Mouse (Mus musculus): ENCODE results near the gene Gm17555. TPM values are rescaled to one million over a fixed set of nuclear protein-coding genes. Genes with fewer than 3 reads are reported as not detected.

Gm17555 gene
- total and polyA plus RNA-seq, 3 experiments, result not detected

DNA sequence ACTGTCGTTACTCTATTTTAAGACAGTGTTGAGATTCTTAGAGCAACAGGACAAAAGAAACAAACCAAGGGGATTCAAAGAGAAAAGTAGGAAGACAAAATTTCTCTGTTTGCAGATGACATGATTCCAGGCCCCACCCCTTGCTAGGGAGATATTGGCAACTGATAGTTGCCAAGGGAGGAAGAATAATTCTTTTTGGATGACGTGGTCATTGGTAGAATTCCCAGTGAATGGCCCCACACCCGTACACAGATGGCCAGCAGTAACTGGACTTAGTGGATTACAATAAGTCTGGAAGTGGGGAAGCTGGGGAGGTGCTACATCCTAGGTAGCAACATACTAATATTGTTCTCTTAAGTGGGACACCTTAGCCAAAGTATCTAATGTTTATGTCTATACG is 22.0 kb downstream of the Gm17555 start:
- Histone ChIP-seq H3K9ac (ENCODE audit: control insufficient read depth, low read depth, low read length, poor library complexity, severe bottlenecking) (no peak overlapping the region), H3K27me3 (ENCODE audit: control insufficient read depth in 1 of 2, insufficient read depth in 2 of 2, low read length in 2 of 2) (no peaks in the 10 kb centered on the region), H3K9me3 (replicated peaks; ENCODE audit: insufficient read depth, low read length) (no peaks in the 10 kb centered on the region), H3K36me3 (ENCODE audit: control insufficient read depth in 1 of 2, insufficient read depth in 2 of 2, low read length in 2 of 2) (no peaks in the 10 kb centered on the region), H3K27ac (ENCODE audit: control insufficient read depth, low read depth, low read length) (no peak overlapping the region), H3K4me3 (ENCODE audit: control insufficient read depth in 1 of 2, insufficient read depth in 1 of 2, low read depth in 2 of 2, low read length in 2 of 2) (no peak overlapping the region), H3K4me1 (ENCODE audit: control insufficient read depth in 1 of 2, insufficient read depth in 2 of 2, low read length in 2 of 2) (no peaks in the 10 kb centered on the region), H3K79me2 (ENCODE audit: control insufficient read depth, insufficient read depth, low read length, poor library complexity) (no peaks in the 10 kb centered on the region)
- DNase-seq (ENCODE audit: low read depth, low spot score), result no peak
- TF ChIP-seq MYC (IDR thresholded peaks at IDR 0.05; ENCODE audit: low read depth, low read length), result no peak
- no peak for TF ChIP-seq ELF1 (IDR thresholded peaks at IDR 0.05; ENCODE audit: low read depth, low read length)
- no peak for TF ChIP-seq CHD1 (IDR thresholded peaks at IDR 0.05; ENCODE audit: low read depth, low read length)
- TF ChIP-seq TAL1 (IDR thresholded peaks at IDR 0.05; ENCODE audit: low read length), result no peak
- no peak for TF ChIP-seq MEF2A (IDR thresholded peaks at IDR 0.05; ENCODE audit: extremely low read depth, insufficient replicate concordance, low read depth, low read length, poor library complexity, severe bottlenecking)
- TF ChIP-seq POLR2AphosphoS2 (IDR thresholded peaks at IDR 0.05; ENCODE audit: low read length), result no peak
- no peak for TF ChIP-seq JUND (IDR thresholded peaks at IDR 0.05; ENCODE audit: low read depth, low read length)
- no peak for TF ChIP-seq NELFE (IDR thresholded peaks at IDR 0.05; ENCODE audit: low read depth, low read length)
- no peak for TF ChIP-seq GABPA (IDR thresholded peaks at IDR 0.05; ENCODE audit: low read depth, low read length)
- no peak for TF ChIP-seq POLR2AphosphoS5 (IDR thresholded peaks at IDR 0.05; ENCODE audit: borderline replicate concordance, low read depth, low read length)
- TF ChIP-seq BHLHE40 (IDR thresholded peaks at IDR 0.05; ENCODE audit: borderline replicate concordance, low read depth, low read length), result no peak
- TF ChIP-seq TCF12 (IDR thresholded peaks at IDR 0.05; ENCODE audit: low read depth, low read length), result no peak
- TF ChIP-seq GATA1 (IDR thresholded peaks at IDR 0.05; ENCODE audit: low read depth, low read length), result no peak

DNA sequence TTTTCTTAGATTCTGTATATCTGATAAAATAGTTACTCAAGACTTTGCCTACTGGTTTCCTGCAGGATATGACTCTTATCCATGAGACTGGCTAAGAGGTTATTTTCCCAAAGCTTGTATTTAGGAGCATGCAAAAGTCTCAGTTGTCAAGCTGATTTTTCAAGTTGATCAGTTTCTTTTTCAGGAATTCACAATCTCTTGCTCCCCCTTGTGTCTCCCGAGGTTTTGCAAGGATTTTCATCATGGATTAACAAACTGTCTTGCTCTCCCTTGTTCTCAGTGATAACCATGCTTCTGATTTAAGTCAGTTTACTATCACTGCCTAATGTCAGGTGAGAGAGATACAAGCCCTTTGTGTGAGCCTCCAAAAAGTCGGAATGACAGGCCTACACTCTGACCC is 30.5 kb downstream of the Gm17555 start:
- no peak overlapping the region for H3K9ac ChIP-seq (ENCODE audit: control insufficient read depth, low read depth, low read length, poor library complexity, severe bottlenecking)
- no peaks in the 10 kb centered on the region for H3K36me3 ChIP-seq (ENCODE audit: control insufficient read depth in 1 of 2, insufficient read depth in 2 of 2, low read length in 2 of 2)
- H3K27ac ChIP-seq (ENCODE audit: control insufficient read depth, low read depth, low read length), result no peak overlapping the region
- no peaks in the 10 kb centered on the region for H3K4me1 ChIP-seq (ENCODE audit: control insufficient read depth in 1 of 2, insufficient read depth in 2 of 2, low read length in 2 of 2)
- DNase-seq (ENCODE audit: low read depth, low spot score), result peak; percentile 3
- no peaks in the 10 kb centered on the region for H3K79me2 ChIP-seq (ENCODE audit: control insufficient read depth, insufficient read depth, low read length, poor library complexity)
- no peaks in the 10 kb centered on the region for H3K27me3 ChIP-seq (ENCODE audit: control insufficient read depth in 1 of 2, insufficient read depth in 2 of 2, low read length in 2 of 2)
- H3K9me3 ChIP-seq (replicated peaks; ENCODE audit: insufficient read depth, low read length), result no peaks in the 10 kb centered on the region
- no peak overlapping the region for H3K4me3 ChIP-seq (ENCODE audit: control insufficient read depth in 1 of 2, insufficient read depth in 1 of 2, low read depth in 2 of 2, low read length in 2 of 2)
- no peak for TF ChIP-seq HCFC1 (IDR thresholded peaks at IDR 0.05; ENCODE audit: low read depth, low read length)
- no peak for TF ChIP-seq MYC (IDR thresholded peaks at IDR 0.05; ENCODE audit: low read depth, low read length)
- TF ChIP-seq E2F4 (IDR thresholded peaks at IDR 0.05; ENCODE audit: borderline replicate concordance, low read depth, low read length), result no peak
- no peak for TF ChIP-seq NRF1 (IDR thresholded peaks at IDR 0.05; ENCODE audit: insufficient read depth, low read depth, low read length, poor library complexity, severe bottlenecking)
- no peak for TF ChIP-seq USF2 (IDR thresholded peaks at IDR 0.05; ENCODE audit: borderline replicate concordance in 1 of 2, insufficient read depth in 1 of 2, low read depth in 1 of 2, low read length in 2 of 2)
- TF ChIP-seq RCOR1 (IDR thresholded peaks at IDR 0.05; ENCODE audit: low read depth, low read length), result no peak
- TF ChIP-seq SMC3 (IDR thresholded peaks at IDR 0.05; ENCODE audit: low read depth, low read length), result peak; percentile 43
- TF ChIP-seq UBTF (IDR thresholded peaks at IDR 0.05; ENCODE audit: borderline replicate concordance, insufficient read depth, low read depth, low read length), result no peak
- TF ChIP-seq CTCF (IDR thresholded peaks at IDR 0.05 in 2 of 3, conservative IDR thresholded peaks at IDR 0.05 in 1 of 3; ENCODE audit: control insufficient read depth in 1 of 3, insufficient read depth in 1 of 3, low read depth in 2 of 3, low read length in 3 of 3, poor library complexity in 1 of 3, severe bottlenecking in 1 of 3), result peak in 1 of 3 experiments; percentile 31; a peak in 2 of 6 replicates
- no peak for TF ChIP-seq CHD1 (IDR thresholded peaks at IDR 0.05; ENCODE audit: low read depth, low read length)
- TF ChIP-seq MAZ (IDR thresholded peaks at IDR 0.05; ENCODE audit: low read depth, low read length), result no peak
- TF ChIP-seq POLR2A (IDR thresholded peaks at IDR 0.05; ENCODE audit: control insufficient read depth in 1 of 2, insufficient read depth in 1 of 2, low read depth in 1 of 2, low read length in 2 of 2, poor library complexity in 1 of 2), result no peak
- no peak for TF ChIP-seq MXI1 (IDR thresholded peaks at IDR 0.05; ENCODE audit: low read depth, low read length)
- TF ChIP-seq ZKSCAN1 (IDR thresholded peaks at IDR 0.05; ENCODE audit: low read depth, low read length), result no peak
- no peak for TF ChIP-seq MYB (IDR thresholded peaks at IDR 0.05; ENCODE audit: low read depth, low read length)
- TF ChIP-seq MAX (IDR thresholded peaks at IDR 0.05; ENCODE audit: low read length), result no peak
- TF ChIP-seq ZC3H11A (IDR thresholded peaks at IDR 0.05; ENCODE audit: low read depth, low read length), result peak; percentile 21; the same call in 1 of the 2 replicates
- no peak for TF ChIP-seq NELFE (IDR thresholded peaks at IDR 0.05; ENCODE audit: low read depth, low read length)
- no peak for TF ChIP-seq ZMIZ1 (IDR thresholded peaks at IDR 0.05; ENCODE audit: low read depth, low read length)
- TF ChIP-seq GATA1 (IDR thresholded peaks at IDR 0.05; ENCODE audit: low read depth, low read length), result no peak
- no peak for TF ChIP-seq CHD2 (IDR thresholded peaks at IDR 0.05; ENCODE audit: low read length)
- no peak for TF ChIP-seq ZNF384 (IDR thresholded peaks at IDR 0.05; ENCODE audit: low read depth, low read length)
- no peak for TF ChIP-seq GABPA (IDR thresholded peaks at IDR 0.05; ENCODE audit: low read depth, low read length)
- TF ChIP-seq JUND (IDR thresholded peaks at IDR 0.05; ENCODE audit: low read depth, low read length), result no peak
- TF ChIP-seq TBP (IDR thresholded peaks at IDR 0.05; ENCODE audit: low read depth, low read length), result no peak
